Mouse (Mus musculus): ENCODE data around the gene Gm49395.
A peak's percentile ranks its signal among the peaks of the same experiment; 100 is the strongest.

Gm49395 gene

GRCm38 (mm10) chr13:115098227-115098626 is 3.5 kb downstream of the Gm49395 start:
- DNase-seq (ENCODE audit: low spot score) = no peak

GRCm38 (mm10) chr13:115096965-115097364 is 4.8 kb downstream of the Gm49395 start:
- DNase-seq (ENCODE audit: low spot score) = no peak

GRCm38 (mm10) chr13:115096216-115096615 is 5.5 kb downstream of the Gm49395 start:
- DNase-seq (ENCODE audit: low spot score) = no peak

GRCm38 (mm10) chr13:115095392-115095791 is 6.3 kb downstream of the Gm49395 start:
- no peak for DNase-seq (ENCODE audit: low spot score)

- no peak for DNase-seq (ENCODE audit: low spot score)
These were observed 10.2 kb downstream of the Gm49395 start for GRCm38 (mm10) chr13:115091511-115091910.

- no peak for DNase-seq (ENCODE audit: low spot score)
These were observed 10.7 kb downstream of the Gm49395 start for GRCm38 (mm10) chr13:115090977-115091445.

- DNase-seq (ENCODE audit: low spot score) = peak; percentile 95
These were observed 11.4 kb downstream of the Gm49395 start, which contains the start of gene Pelo for GRCm38 (mm10) chr13:115090069-115090976. Gene Pelo (minus strand): TSS chr13:115090186.

- peak; percentile 14 for DNase-seq (ENCODE audit: low spot score)
These were observed 12.2 kb downstream of the Gm49395 start for GRCm38 (mm10) chr13:115089395-115090025.

- DNase-seq (ENCODE audit: low spot score) = no peak
These were observed 12.7 kb downstream of the Gm49395 start for GRCm38 (mm10) chr13:115089020-115089394.

- DNase-seq (ENCODE audit: low spot score) = no peak
These were observed 15.7 kb downstream of the Gm49395 start for GRCm38 (mm10) chr13:115085974-115086373.

GRCm38 (mm10) chr13:115082339-115082738 is 19.4 kb downstream of the Gm49395 start:
- DNase-seq (ENCODE audit: low spot score) = no peak

- no peak for DNase-seq (ENCODE audit: low spot score)
These were observed 21.6 kb downstream of the Gm49395 start for GRCm38 (mm10) chr13:115079996-115080585.

GRCm38 (mm10) chr13:115078997-115079685 is 22.6 kb downstream of the Gm49395 start:
- no peak for DNase-seq (ENCODE audit: low spot score)

GRCm38 (mm10) chr13:115077346-115078134 is 24.2 kb downstream of the Gm49395 start:
- DNase-seq (ENCODE audit: low spot score) = no peak

GRCm38 (mm10) chr13:115072386-115072785 is 29.3 kb downstream of the Gm49395 start:
- DNase-seq (ENCODE audit: low spot score) = no peak

- DNase-seq (ENCODE audit: low spot score) = no peak
These were observed 30.3 kb downstream of the Gm49395 start for GRCm38 (mm10) chr13:115071431-115071830.

GRCm38 (mm10) chr13:115067968-115068330 is 33.8 kb downstream of the Gm49395 start:
- no peak for DNase-seq (ENCODE audit: low spot score)

- DNase-seq (ENCODE audit: low spot score) = no peak
These were observed 34.3 kb downstream of the Gm49395 start for GRCm38 (mm10) chr13:115067324-115067967.

GRCm38 (mm10) chr13:115057555-115057954 is 44.2 kb downstream of the Gm49395 start:
- no peak for DNase-seq (ENCODE audit: low spot score)

GRCm38 (mm10) chr13:115054783-115055182 is 46.9 kb downstream of the Gm49395 start:
- no peak for DNase-seq (ENCODE audit: low spot score)

GRCm38 (mm10) chr13:115052568-115052967 is 49.2 kb downstream of the Gm49395 start:
- DNase-seq (ENCODE audit: low spot score) = no peak

Data from layer of hippocampus, adult 11-12 months (tissue).